Mouse (Mus musculus) CH12.LX (cell line): Measurements from ENCODE around the gene Ctbp2.

ENCODE experiments used
- E2F4 ChIP-seq: IDR thresholded peaks from 2 replicates; pipeline ENCODE4 v1.6.1; 2011; ENCODE audit warnings: low read depth, low read length, improper control_type of control experiment; ENCODE audit not compliant: insufficient replicate concordance
- EP300 ChIP-seq: IDR thresholded peaks from 2 replicates; pipeline ENCODE4 v1.6.1; 2011; ENCODE audit warnings: low read length, improper control_type of control experiment
- MAX ChIP-seq: IDR thresholded peaks from 2 replicates; pipeline ENCODE4 v1.6.1; 2011; ENCODE audit warnings: low read length, improper control_type of control experiment
- NELFE ChIP-seq: IDR thresholded peaks from 2 replicates; pipeline ENCODE4 v1.6.1; 2011; ENCODE audit warnings: low read depth, low read length, improper control_type of control experiment
- ZMIZ1 ChIP-seq: IDR thresholded peaks from 2 replicates; pipeline ENCODE4 v1.6.1; 2012; ENCODE audit warnings: low read depth, mild to moderate bottlenecking, inconsistent platforms, low read length, improper control_type of control experiment

DNA sequence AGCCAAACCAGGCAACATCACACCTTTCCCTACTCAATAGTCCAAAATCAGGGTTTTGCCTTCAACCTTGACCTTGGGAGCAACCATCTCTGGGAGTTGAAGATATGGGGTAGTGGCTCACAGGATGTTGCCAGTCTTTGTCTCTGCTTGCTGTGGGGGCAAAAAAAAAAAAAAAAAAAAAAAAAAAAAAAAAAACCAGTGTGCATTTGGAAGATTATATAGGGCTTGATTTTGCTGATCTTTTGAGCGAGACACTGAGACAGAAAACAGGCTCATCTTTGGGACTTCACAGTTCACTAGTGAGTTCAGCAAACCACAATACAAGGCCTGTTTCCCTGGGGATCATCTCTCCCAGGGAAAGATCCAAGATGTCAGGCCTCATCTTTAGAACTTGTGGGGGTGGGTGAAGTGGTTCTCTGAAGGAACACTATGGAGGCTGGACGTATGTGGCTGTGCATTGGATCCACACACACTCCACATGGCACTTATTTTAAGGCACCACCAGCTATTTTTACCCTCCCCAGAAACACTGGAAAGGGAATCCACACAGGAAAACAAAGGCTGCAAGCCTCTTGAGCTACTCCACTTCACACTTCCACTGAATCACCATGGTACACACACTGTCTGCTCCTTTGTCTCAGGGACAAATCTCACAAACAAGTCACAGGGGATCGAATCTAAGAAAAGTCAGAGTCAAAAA, 84.4 kb downstream of the Ctbp2 start:
- TF ChIP-seq MAX = no peak
- TF ChIP-seq E2F4 = no peak
- no peak for TF ChIP-seq EP300
- TF ChIP-seq ZMIZ1 = no peak
- TF ChIP-seq NELFE = no peak
